Mouse (Mus musculus): ENCODE data around the gene Tada2a. TPM values are rescaled to one million over a fixed set of nuclear protein-coding genes. Genes with fewer than 3 reads are reported as not detected.

Tada2a gene
- total and polyA plus RNA-seq, 2 experiments from 2014 or later: 20.3 to 25.9 TPM

- DNase-seq (ENCODE audit: low spot score) (no peak), ATAC-seq (ENCODE audit: low FRiP score) (no peak)
- Histone ChIP-seq H3K9me3 (ENCODE audit: low read length) (no peaks in the 10 kb centered on the region), H3K36me3 (ENCODE audit: insufficient read depth, low read length) (peaks cover 51% of the 10 kb centered on the region), H3K4me3 (ENCODE audit: low read depth, low read length) (no peak overlapping the region), H3K4me2 (ENCODE audit: low read depth, low read length, poor library complexity, severe bottlenecking) (no peak overlapping the region), H3K27ac (ENCODE audit: low read depth, low read length) (no peak overlapping the region), H3K4me1 (ENCODE audit: insufficient read depth, low read length) (no peaks in the 10 kb centered on the region), H3K27me3 (ENCODE audit: insufficient read depth, low read length) (no peaks in the 10 kb centered on the region), H3K9ac (replicated peaks; ENCODE audit: low read length, poor library complexity, severe bottlenecking) (no peak overlapping the region)
- no peak for TF ChIP-seq CTCF (IDR thresholded peaks at IDR 0.05)
Measured at GRCm38 (mm10) chr11:84101182-84101581, 28.2 kb downstream of the Tada2a start.

GRCm38 (mm10) chr11:84097251-84097998 is 32.0 kb downstream of the Tada2a start:
- TF ChIP-seq CTCF (IDR thresholded peaks at IDR 0.05): no peak
- Histone ChIP-seq H3K27me3 (ENCODE audit: insufficient read depth, low read length) (no peaks in the 10 kb centered on the region), H3K4me3 (ENCODE audit: low read depth, low read length) (no peak overlapping the region), H3K9me3 (ENCODE audit: low read length) (no peaks in the 10 kb centered on the region), H3K9ac (replicated peaks; ENCODE audit: low read length, poor library complexity, severe bottlenecking) (no peak overlapping the region), H3K4me2 (ENCODE audit: low read depth, low read length, poor library complexity, severe bottlenecking) (no peak overlapping the region), H3K27ac (ENCODE audit: low read depth, low read length) (no peak overlapping the region), H3K4me1 (ENCODE audit: insufficient read depth, low read length) (no peaks in the 10 kb centered on the region), H3K36me3 (ENCODE audit: insufficient read depth, low read length) (peaks cover 29% of the 10 kb centered on the region)
- ATAC-seq (ENCODE audit: low FRiP score): no peak
- WGBS: 79% methylated on average over 5 of the region's 5 CpGs
- DNase-seq (ENCODE audit: low spot score): peak; percentile 14

- Histone ChIP-seq H3K9me3 (ENCODE audit: low read length) (no peaks in the 10 kb centered on the region), H3K4me3 (ENCODE audit: low read depth, low read length) (no peak overlapping the region), H3K27ac (ENCODE audit: low read depth, low read length) (no peak overlapping the region), H3K4me2 (ENCODE audit: low read depth, low read length, poor library complexity, severe bottlenecking) (no peak overlapping the region), H3K36me3 (ENCODE audit: insufficient read depth, low read length) (peaks cover 18% of the 10 kb centered on the region), H3K9ac (replicated peaks; ENCODE audit: low read length, poor library complexity, severe bottlenecking) (no peak overlapping the region), H3K4me1 (ENCODE audit: insufficient read depth, low read length) (no peaks in the 10 kb centered on the region), H3K27me3 (ENCODE audit: insufficient read depth, low read length) (no peaks in the 10 kb centered on the region)
- 84% methylated on average over 4 of the region's 4 CpGs for WGBS
- no peak for DNase-seq (ENCODE audit: low spot score)
- no peak for ATAC-seq (ENCODE audit: low FRiP score)
- no peak for TF ChIP-seq CTCF (IDR thresholded peaks at IDR 0.05)
Measured at GRCm38 (mm10) chr11:84095084-84095483, 34.3 kb downstream of the Tada2a start.

GRCm38 (mm10) chr11:84090572-84090971 is 38.8 kb downstream of the Tada2a start:
- DNase-seq (ENCODE audit: low spot score) (no peak), ATAC-seq (ENCODE audit: low FRiP score) (no peak)
- Histone ChIP-seq H3K27ac (ENCODE audit: low read depth, low read length) (no peak overlapping the region), H3K4me3 (ENCODE audit: low read depth, low read length) (no peak overlapping the region), H3K9ac (replicated peaks; ENCODE audit: low read length, poor library complexity, severe bottlenecking) (no peak overlapping the region), H3K4me1 (ENCODE audit: insufficient read depth, low read length) (no peaks in the 10 kb centered on the region), H3K9me3 (ENCODE audit: low read length) (no peaks in the 10 kb centered on the region), H3K27me3 (ENCODE audit: insufficient read depth, low read length) (no peaks in the 10 kb centered on the region), H3K4me2 (ENCODE audit: low read depth, low read length, poor library complexity, severe bottlenecking) (no peak overlapping the region), H3K36me3 (ENCODE audit: insufficient read depth, low read length) (peaks cover 20% of the 10 kb centered on the region)
- no peak for TF ChIP-seq CTCF (IDR thresholded peaks at IDR 0.05)
- 90% methylated on average over 8 of the region's 8 CpGs for WGBS

GRCm38 (mm10) chr11:84081901-84082300 is 47.5 kb downstream of the Tada2a start:
- peaks cover 24% of the 10 kb centered on the region for H3K36me3 ChIP-seq (ENCODE audit: insufficient read depth, low read length)
- WGBS: 96% methylated on average over 5 of the region's 5 CpGs
- no peak for DNase-seq (ENCODE audit: low spot score)
- no peak overlapping the region for H3K4me3 ChIP-seq (ENCODE audit: low read depth, low read length)
- TF ChIP-seq CTCF (IDR thresholded peaks at IDR 0.05): no peak
- no peak for ATAC-seq (ENCODE audit: low FRiP score)
- no peak overlapping the region for H3K4me2 ChIP-seq (ENCODE audit: low read depth, low read length, poor library complexity, severe bottlenecking)
- no peaks in the 10 kb centered on the region for H3K9me3 ChIP-seq (ENCODE audit: low read length)
- H3K4me1 ChIP-seq (ENCODE audit: insufficient read depth, low read length): no peaks in the 10 kb centered on the region
- H3K9ac ChIP-seq (replicated peaks; ENCODE audit: low read length, poor library complexity, severe bottlenecking): no peak overlapping the region
- H3K27ac ChIP-seq (ENCODE audit: low read depth, low read length): no peak overlapping the region
- no peaks in the 10 kb centered on the region for H3K27me3 ChIP-seq (ENCODE audit: insufficient read depth, low read length)

- Histone ChIP-seq H3K36me3 (ENCODE audit: insufficient read depth, low read length) (peaks cover 20% of the 10 kb centered on the region), H3K27me3 (ENCODE audit: insufficient read depth, low read length) (no peaks in the 10 kb centered on the region)
- 90% methylated on average over 3 of the region's 3 CpGs for WGBS
Measured at GRCm38 (mm10) chr11:84080327-84080726, 49.1 kb downstream of the Tada2a start.

More at GRCm38 (mm10) chr11:84080327-84080726, 49.1 kb downstream of the Tada2a start:
- Histone ChIP-seq H3K9me3 (ENCODE audit: low read length) (no peaks in the 10 kb centered on the region), H3K4me2 (ENCODE audit: low read depth, low read length, poor library complexity, severe bottlenecking) (no peak overlapping the region), H3K9ac (replicated peaks; ENCODE audit: low read length, poor library complexity, severe bottlenecking) (no peak overlapping the region), H3K4me1 (ENCODE audit: insufficient read depth, low read length) (no peaks in the 10 kb centered on the region), H3K4me3 (ENCODE audit: low read depth, low read length) (no peak overlapping the region), H3K27ac (ENCODE audit: low read depth, low read length) (no peak overlapping the region)
- no peak for DNase-seq (ENCODE audit: low spot score)
- no peak for TF ChIP-seq CTCF (IDR thresholded peaks at IDR 0.05)
- ATAC-seq (ENCODE audit: low FRiP score): no peak
